Mouse (Mus musculus): ENCODE results near the gene Kri1. TPM values are rescaled to one million over a fixed set of nuclear protein-coding genes. Genes with fewer than 3 reads are reported as not detected.
A peak's percentile ranks its signal among the peaks of the same experiment; 100 is the strongest.

Gene Kri1
- total and polyA plus RNA-seq, 3 experiments, result 76.1 to 233 (median 199) TPM

- TF ChIP-seq POLR2AphosphoS5 (IDR thresholded peaks at IDR 0.05; ENCODE audit: borderline replicate concordance, low read depth, low read length) (peak; percentile 42; the same call in 1 of the 2 replicates), KAT2A (conservative IDR thresholded peaks at IDR 0.05; ENCODE audit: low read depth, low read length) (no peak), RAD21 (IDR thresholded peaks at IDR 0.05; ENCODE audit: low read depth, low read length) (no peak), SIN3A (IDR thresholded peaks at IDR 0.05; ENCODE audit: low read length) (no peak; the same call in 1 of the 2 replicates), MAZ (IDR thresholded peaks at IDR 0.05; ENCODE audit: low read depth, low read length) (peak; percentile 62; the same call in 1 of the 2 replicates), GABPA (IDR thresholded peaks at IDR 0.05; ENCODE audit: low read depth, low read length) (no peak), GATA1 (IDR thresholded peaks at IDR 0.05; ENCODE audit: low read depth, low read length) (no peak), NRF1 (IDR thresholded peaks at IDR 0.05; ENCODE audit: insufficient read depth, low read depth, low read length, poor library complexity, severe bottlenecking) (no peak), JUND (IDR thresholded peaks at IDR 0.05; ENCODE audit: low read depth, low read length) (no peak), EP300 (IDR thresholded peaks at IDR 0.05; ENCODE audit: low read depth in 1 of 2, low read length in 2 of 2) (no peak)
These were observed 14.1 kb downstream of the Kri1 start (continued) for GRCm38 (mm10) chr9:21273520-21274228.

GRCm38 (mm10) chr9:21273094-21273493 lies 14.7 kb downstream of the Kri1 start:
- Histone ChIP-seq H3K4me1 (ENCODE audit: control insufficient read depth in 1 of 2, insufficient read depth in 2 of 2, low read length in 2 of 2) (no peaks in the 10 kb centered on the region), H3K79me2 (ENCODE audit: control insufficient read depth, insufficient read depth, low read length, poor library complexity) (no peaks in the 10 kb centered on the region), H3K36me3 (ENCODE audit: control insufficient read depth in 1 of 2, insufficient read depth in 2 of 2, low read length in 2 of 2) (peaks cover 0 to 61% of the 10 kb centered on the region in 2 experiments; a peak in 2 of 4 replicates), H3K9ac (ENCODE audit: control insufficient read depth, low read depth, low read length, poor library complexity, severe bottlenecking) (no peak overlapping the region), H3K27me3 (ENCODE audit: control insufficient read depth in 1 of 2, insufficient read depth in 2 of 2, low read length in 2 of 2) (no peaks in the 10 kb centered on the region), H3K9me3 (replicated peaks; ENCODE audit: insufficient read depth, low read length) (no peaks in the 10 kb centered on the region), H3K27ac (ENCODE audit: control insufficient read depth, low read depth, low read length) (no peak overlapping the region), H3K4me3 (ENCODE audit: control insufficient read depth in 1 of 2, insufficient read depth in 1 of 2, low read depth in 2 of 2, low read length in 2 of 2) (no peak overlapping the region)
- no peak for TF ChIP-seq MEF2A (IDR thresholded peaks at IDR 0.05; ENCODE audit: extremely low read depth, insufficient replicate concordance, low read depth, low read length, poor library complexity, severe bottlenecking)
- no peak for TF ChIP-seq NELFE (IDR thresholded peaks at IDR 0.05; ENCODE audit: low read depth, low read length)
- peak; percentile 44; the same call in 1 of the 2 replicates for TF ChIP-seq POLR2AphosphoS5 (IDR thresholded peaks at IDR 0.05; ENCODE audit: borderline replicate concordance, low read depth, low read length)
- TF ChIP-seq POLR2A (IDR thresholded peaks at IDR 0.05; ENCODE audit: control insufficient read depth in 1 of 2, insufficient read depth in 1 of 2, low read depth in 1 of 2, low read length in 2 of 2, poor library complexity in 1 of 2), result peak in 1 of 2 experiments; percentile 41; a peak in 2 of 4 replicates
- TF ChIP-seq POLR2AphosphoS2 (IDR thresholded peaks at IDR 0.05; ENCODE audit: low read length), result peak; percentile 62
- TF ChIP-seq SMC3 (IDR thresholded peaks at IDR 0.05; ENCODE audit: low read depth, low read length), result peak; percentile 20; the same call in 1 of the 2 replicates
- 0 out of 2 replicates have a peak, but pooled peaks have one; percentile 36 for TF ChIP-seq MYB (IDR thresholded peaks at IDR 0.05; ENCODE audit: low read depth, low read length)
- no peak for TF ChIP-seq RAD21 (IDR thresholded peaks at IDR 0.05; ENCODE audit: low read depth, low read length)
- DNase-seq (ENCODE audit: low read depth, low spot score), result peak; percentile 45

GRCm38 (mm10) chr9:21272391-21272790 lies 15.4 kb downstream of the Kri1 start:
- no peak for TF ChIP-seq ELF1 (IDR thresholded peaks at IDR 0.05; ENCODE audit: low read depth, low read length)
- TF ChIP-seq GABPA (IDR thresholded peaks at IDR 0.05; ENCODE audit: low read depth, low read length), result no peak
- no peak for TF ChIP-seq HCFC1 (IDR thresholded peaks at IDR 0.05; ENCODE audit: low read depth, low read length)
- TF ChIP-seq POLR2AphosphoS2 (IDR thresholded peaks at IDR 0.05; ENCODE audit: low read length), result no peak
- no peak for TF ChIP-seq GATA1 (IDR thresholded peaks at IDR 0.05; ENCODE audit: low read depth, low read length)
- no peak for TF ChIP-seq MYB (IDR thresholded peaks at IDR 0.05; ENCODE audit: low read depth, low read length)
- no peak for TF ChIP-seq KAT2A (conservative IDR thresholded peaks at IDR 0.05; ENCODE audit: low read depth, low read length)
- TF ChIP-seq ZMIZ1 (IDR thresholded peaks at IDR 0.05; ENCODE audit: low read depth, low read length), result 0 out of 2 replicates have a peak, but pooled peaks have one; percentile 20
- no peak for TF ChIP-seq USF1 (IDR thresholded peaks at IDR 0.05; ENCODE audit: low read depth, low read length)
- peak in 1 of 2 experiments; percentile 55; a peak in 1 of 4 replicates for TF ChIP-seq POLR2A (IDR thresholded peaks at IDR 0.05; ENCODE audit: control insufficient read depth in 1 of 2, insufficient read depth in 1 of 2, low read depth in 1 of 2, low read length in 2 of 2, poor library complexity in 1 of 2)
- TF ChIP-seq CHD1 (IDR thresholded peaks at IDR 0.05; ENCODE audit: low read depth, low read length), result no peak
- no peak for TF ChIP-seq BHLHE40 (IDR thresholded peaks at IDR 0.05; ENCODE audit: borderline replicate concordance, low read depth, low read length)

More at GRCm38 (mm10) chr9:21272391-21272790, 15.4 kb downstream of the Kri1 start:
- no peaks in the 10 kb centered on the region for H3K27me3 ChIP-seq (ENCODE audit: control insufficient read depth in 1 of 2, insufficient read depth in 2 of 2, low read length in 2 of 2)
- H3K9ac ChIP-seq (ENCODE audit: control insufficient read depth, low read depth, low read length, poor library complexity, severe bottlenecking), result no peak overlapping the region
- H3K79me2 ChIP-seq (ENCODE audit: control insufficient read depth, insufficient read depth, low read length, poor library complexity), result peaks cover 1% of the 10 kb centered on the region; the same call in 1 of the 2 replicates
- DNase-seq (ENCODE audit: low read depth, low spot score), result peak; percentile 43
- H3K9me3 ChIP-seq (replicated peaks; ENCODE audit: insufficient read depth, low read length), result no peaks in the 10 kb centered on the region
- no peak overlapping the region for H3K27ac ChIP-seq (ENCODE audit: control insufficient read depth, low read depth, low read length)
- no peak overlapping the region for H3K4me3 ChIP-seq (ENCODE audit: control insufficient read depth in 1 of 2, insufficient read depth in 1 of 2, low read depth in 2 of 2, low read length in 2 of 2)
- H3K4me1 ChIP-seq (ENCODE audit: control insufficient read depth in 1 of 2, insufficient read depth in 2 of 2, low read length in 2 of 2), result no peaks in the 10 kb centered on the region
- H3K36me3 ChIP-seq (ENCODE audit: control insufficient read depth in 1 of 2, insufficient read depth in 2 of 2, low read length in 2 of 2), result peaks cover 0 to 58% of the 10 kb centered on the region in 2 experiments; a peak in 2 of 4 replicates

Measured in MEL (cell line).